Mouse (Mus musculus): ENCODE measurements around the gene Rbpj. TPM values are rescaled to one million over a fixed set of nuclear protein-coding genes. Genes with fewer than 3 reads are reported as not detected.

The Rbpj gene
- 6.6 and 8.0 TPM in 2 replicates for polyA plus RNA-seq (2021; fragmentation: Nextera tagmentation)
- long read RNA-seq, experiment 1, full-length matches to known transcripts, result 2 of 4 reads
- long read RNA-seq, experiment 1, partial matches to known transcripts, result 0 of 4 reads
- long read RNA-seq, experiment 1, other reads (novel, unspliced or antisense), result 2 of 4 reads
- long read RNA-seq, experiment 2, full-length matches to known transcripts, result 24 of 34 reads
- long read RNA-seq, experiment 2, partial matches to known transcripts, result 10 of 34 reads
- long read RNA-seq, experiment 2, other reads (novel, unspliced or antisense), result 0 of 34 reads

GRCm38 (mm10) chr5:53465883-53466282 lies at the start of gene Rbpj:
Gene Rbpj, plus strand, starts transcription at chr5:53466152.

Other genes with a start within 250 kb of the Rbpj start
- gene Smim20, start 199.1 kb upstream of the Rbpj start, polyA plus RNA-seq (2021; fragmentation: Nextera tagmentation), result 89.9 and 107 TPM in 2 replicates
- 0.04 and 0.05 TPM in 2 replicates for gene Cckar, start 241.6 kb downstream of the Rbpj start, polyA plus RNA-seq (2021; fragmentation: Nextera tagmentation)

All from layer of hippocampus, adult 6 months (tissue).